Mouse (Mus musculus) lung, embryonic 16.5 days (tissue): ENCODE results near the gene Ccnjl. TPM values are rescaled to one million over a fixed set of nuclear protein-coding genes. Genes with fewer than 3 reads are reported as not detected.

ENCODE experiments used
- ATAC-seq: fragments of 200-750 bp; cut with Nextera tagmentation; 2 replicates; pipeline ENCODE4 v1.8.0; 2017; ENCODE audit warnings: low read depth, mild to moderate bottlenecking, moderate library complexity
- H3K27ac ChIP-seq: fragments of 300-500 bp; sonication (generic); 2 replicates; pipeline ENCODE4 v1.5.1; 2014; ENCODE audit warnings: mild to moderate bottlenecking, control low read depth, low read length
- H3K27me3 ChIP-seq: fragments of 300-500 bp; sonication (generic); 2 replicates; pipeline ENCODE4 v1.6.1; 2014; ENCODE audit warnings: low read depth, low read length, mixed read lengths; ENCODE audit not compliant: control insufficient read depth, insufficient read depth
- H3K36me3 ChIP-seq: fragments of 300-500 bp; sonication (generic); 2 replicates; pipeline ENCODE4 v1.6.1; 2014; ENCODE audit warnings: low read length; ENCODE audit not compliant: control insufficient read depth, insufficient read depth
- H3K4me1 ChIP-seq: fragments of 300-500 bp; sonication (generic); replicated peaks from 2 replicates; pipeline ENCODE4 v1.6.1; 2014; ENCODE audit warnings: low read length, mixed read lengths; ENCODE audit not compliant: control insufficient read depth, insufficient read depth
- H3K4me2 ChIP-seq: fragments of 300-500 bp; sonication (generic); 2 replicates; pipeline ENCODE4 v1.6.1; 2014; ENCODE audit warnings: low read depth, low read length, control low read depth
- H3K4me3 ChIP-seq: fragments of 300-500 bp; sonication (generic); 2 replicates; pipeline ENCODE4 v1.5.1; 2014; ENCODE audit warnings: mild to moderate bottlenecking, low read length, control low read depth
- H3K9ac ChIP-seq: fragments of 300-500 bp; sonication (generic); 2 replicates; pipeline ENCODE4 v1.6.1; 2014; ENCODE audit warnings: low read length, control low read depth
- H3K9me3 ChIP-seq: fragments of 300-500 bp; sonication (generic); 2 replicates; pipeline ENCODE4 v1.6.1; 2016; ENCODE audit warnings: low read length; ENCODE audit not compliant: control insufficient read depth
- WGBS: fragments of 180-500 bp; shearing (Covaris S2); extraction: QIAGEN DNeasy Blood & Tissue Kit; methylation state at CpG from one replicate; pipeline ENCODE4 v1.1.7; 2014; 5-methylcytosine and 5-hydroxymethylcytosine counted together
- polyA plus RNA-seq: library from polyadenylated mRNA; unstranded; fragments of >200 nt; fragmentation: Nextera tagmentation; extraction: Ambion mirVana; gene quantifications from 2 replicates; pipeline ENCODE4 v1.2.1, GENCODE M21; 2015

The Ccnjl gene
- polyA plus RNA-seq, 1 experiment from 2014 or later: 20.0 TPM

DNA sequence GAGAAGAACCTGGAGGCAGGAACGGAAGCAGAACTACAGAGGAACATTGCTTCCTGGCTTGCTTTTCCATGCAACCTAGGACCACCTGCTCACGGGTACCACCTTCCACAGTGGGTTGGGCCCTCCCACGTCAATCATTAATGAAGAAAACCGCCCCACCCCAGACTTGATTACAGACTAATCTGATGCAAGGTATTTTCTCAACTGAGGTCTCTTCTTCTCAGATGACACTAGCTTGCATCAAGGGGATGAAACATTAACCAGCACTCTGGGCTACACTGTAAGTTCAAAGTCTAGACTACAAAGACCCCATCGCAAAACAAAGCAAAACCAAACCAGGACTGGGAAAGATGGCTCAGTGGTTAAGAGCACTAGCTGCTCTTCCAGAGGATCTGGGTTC is 93.2 kb downstream of the Ccnjl start:
- Histone ChIP-seq H3K27ac (no peak overlapping the region), H3K9ac (no peak overlapping the region), H3K4me2 (no peak overlapping the region), H3K36me3 (no peaks in the 10 kb centered on the region), H3K4me3 (no peak overlapping the region), H3K9me3 (no peaks in the 10 kb centered on the region), H3K27me3 (no peaks in the 10 kb centered on the region), H3K4me1 (peaks cover 17% of the 10 kb centered on the region)
- no peak for ATAC-seq
- WGBS: 63% methylated on average over 5 of the region's 5 CpGs

DNA sequence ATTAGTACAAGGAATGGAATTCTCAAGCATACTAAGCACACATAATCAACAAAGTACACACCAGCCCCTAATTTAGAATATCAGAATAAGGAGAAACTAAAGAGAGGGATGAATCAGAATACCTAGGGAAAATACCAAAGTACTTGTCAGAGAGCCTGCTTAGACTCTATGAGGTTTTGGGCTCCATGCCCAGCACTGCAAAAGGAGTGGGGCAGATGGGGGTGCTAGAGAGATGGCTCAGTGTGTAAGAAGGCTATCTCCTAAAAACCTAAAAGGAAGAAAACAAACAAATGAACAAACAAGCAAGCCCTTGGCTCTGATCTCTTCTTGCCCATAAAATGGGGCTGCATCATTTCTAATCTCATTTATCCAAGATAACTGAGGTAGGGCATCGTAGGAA is 95.8 kb downstream of the Ccnjl start:
- H3K4me3 ChIP-seq: no peak overlapping the region
- no peak for ATAC-seq
- no peaks in the 10 kb centered on the region for H3K9me3 ChIP-seq
- H3K9ac ChIP-seq: no peak overlapping the region
- 91% methylated on average over 1 of the region's 1 CpGs for WGBS
- H3K4me1 ChIP-seq: peaks cover 8% of the 10 kb centered on the region
- no peak overlapping the region for H3K27ac ChIP-seq
- H3K4me2 ChIP-seq: no peak overlapping the region
- no peaks in the 10 kb centered on the region for H3K36me3 ChIP-seq
- H3K27me3 ChIP-seq: no peaks in the 10 kb centered on the region

DNA sequence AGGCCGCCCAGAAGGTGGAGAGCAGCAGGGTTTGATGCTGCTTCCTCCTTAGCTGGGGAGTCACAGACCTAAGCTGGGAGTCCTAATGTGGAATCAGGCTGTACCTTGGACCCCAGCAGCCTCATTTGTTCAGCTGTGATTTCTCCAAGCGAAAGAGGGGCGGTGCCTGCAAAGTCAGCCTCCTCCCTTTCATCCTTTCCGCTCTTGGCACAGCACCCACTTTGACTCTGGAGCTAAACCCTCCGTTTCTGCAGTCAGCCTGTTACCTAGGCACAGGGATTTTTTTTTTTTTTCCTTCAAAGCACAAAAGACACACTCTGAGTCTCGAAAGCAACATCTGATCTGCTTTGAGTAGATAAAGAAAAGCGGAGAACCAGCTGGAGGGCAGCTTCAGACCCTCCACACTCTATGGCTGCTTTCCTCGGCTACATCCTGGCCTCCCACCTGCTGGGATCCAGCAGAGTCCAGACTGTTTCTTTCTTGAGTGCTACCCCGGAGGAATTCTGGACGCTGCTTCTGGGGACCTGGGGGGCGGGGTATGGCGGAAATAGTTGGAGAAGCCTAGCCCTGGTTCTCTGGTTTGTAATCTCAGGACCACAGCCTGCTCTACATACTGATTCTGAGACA is 97.8 kb downstream of the Ccnjl start:
- Histone ChIP-seq H3K9ac (peak overlapping the region; percentile 17), H3K4me2 (peak overlapping the region; percentile 31), H3K4me1 (peaks cover 8% of the 10 kb centered on the region), H3K36me3 (no peaks in the 10 kb centered on the region), H3K9me3 (no peaks in the 10 kb centered on the region), H3K4me3 (peak overlapping the region; percentile 2), H3K27ac (no peak overlapping the region), H3K27me3 (no peaks in the 10 kb centered on the region)
- 15% methylated on average over 12 of the region's 12 CpGs for WGBS
- peak; percentile 59 for ATAC-seq

DNA sequence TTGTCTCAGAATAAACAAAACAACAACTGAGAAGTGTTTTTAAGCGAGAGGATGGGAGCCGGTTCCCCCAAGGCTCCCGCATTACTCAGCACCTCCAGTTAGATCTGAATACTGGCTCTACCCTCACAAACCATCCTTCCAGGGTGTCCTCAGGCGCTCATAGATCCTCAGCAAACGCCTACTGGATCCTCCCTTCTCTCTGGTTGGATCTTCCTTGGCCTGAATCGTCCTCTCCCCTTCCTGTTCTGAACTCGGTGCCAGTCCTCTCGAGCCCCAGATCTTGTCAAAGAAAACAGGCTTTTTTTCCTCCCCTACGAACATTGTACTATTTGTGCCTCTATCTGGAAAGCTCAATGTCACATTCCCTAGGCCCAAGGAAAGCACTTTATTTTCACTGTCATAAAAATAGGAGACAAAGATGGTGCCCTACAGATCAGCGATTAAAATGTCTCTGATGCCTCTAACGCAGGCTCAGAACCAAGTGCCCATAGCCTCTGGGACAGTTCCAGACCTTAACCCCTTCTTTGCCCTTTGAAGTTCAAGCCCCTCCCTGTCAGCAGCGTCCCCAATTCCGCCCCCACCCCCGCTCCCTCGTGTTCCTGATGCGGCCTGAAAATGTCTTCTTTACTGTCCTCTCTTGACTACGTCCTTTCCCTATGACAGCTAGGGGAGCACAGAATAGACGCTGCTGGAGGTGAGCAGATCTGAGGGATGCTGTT is 98.5 kb downstream of the Ccnjl start:
- H3K27ac ChIP-seq: no peak overlapping the region
- H3K4me1 ChIP-seq: peaks cover 8% of the 10 kb centered on the region
- 32% methylated on average over 18 of the region's 18 CpGs for WGBS
- H3K9me3 ChIP-seq: no peaks in the 10 kb centered on the region
- H3K36me3 ChIP-seq: no peaks in the 10 kb centered on the region
- ATAC-seq: no peak
- no peaks in the 10 kb centered on the region for H3K27me3 ChIP-seq
- no peak overlapping the region; the same call in 1 of the 2 replicates for H3K4me3 ChIP-seq
- 0 out of 2 replicates have a peak overlapping the region, but pooled peaks have one; percentile 11 for H3K9ac ChIP-seq
- peak overlapping the region; percentile 31 for H3K4me2 ChIP-seq

DNA sequence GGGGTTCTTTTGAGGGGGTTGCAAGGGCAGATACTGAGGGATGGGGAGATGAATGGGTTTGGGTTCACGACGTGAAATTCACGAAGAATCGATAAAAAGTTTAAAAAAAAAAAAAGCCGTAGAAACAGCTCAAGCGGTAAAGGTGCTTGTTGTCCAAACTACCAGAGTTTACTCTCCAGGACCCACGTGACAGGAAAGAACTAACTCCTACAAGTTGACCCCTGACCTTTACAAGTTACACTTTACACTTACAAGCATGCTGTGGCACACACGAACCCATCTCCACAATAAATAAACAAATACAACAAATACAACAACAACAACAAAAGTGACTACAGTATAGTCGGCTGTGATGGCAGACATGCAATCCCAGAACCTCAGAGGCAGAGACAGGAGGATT is 103.1 kb downstream of the Ccnjl start:
- no peaks in the 10 kb centered on the region for H3K27me3 ChIP-seq
- H3K4me3 ChIP-seq: no peak overlapping the region
- H3K36me3 ChIP-seq: no peaks in the 10 kb centered on the region
- no peaks in the 10 kb centered on the region for H3K9me3 ChIP-seq
- no peak overlapping the region for H3K4me2 ChIP-seq
- ATAC-seq: no peak
- no peak overlapping the region for H3K27ac ChIP-seq
- WGBS: 77% methylated on average over 9 of the region's 9 CpGs
- peaks cover 12% of the 10 kb centered on the region for H3K4me1 ChIP-seq
- no peak overlapping the region for H3K9ac ChIP-seq

DNA sequence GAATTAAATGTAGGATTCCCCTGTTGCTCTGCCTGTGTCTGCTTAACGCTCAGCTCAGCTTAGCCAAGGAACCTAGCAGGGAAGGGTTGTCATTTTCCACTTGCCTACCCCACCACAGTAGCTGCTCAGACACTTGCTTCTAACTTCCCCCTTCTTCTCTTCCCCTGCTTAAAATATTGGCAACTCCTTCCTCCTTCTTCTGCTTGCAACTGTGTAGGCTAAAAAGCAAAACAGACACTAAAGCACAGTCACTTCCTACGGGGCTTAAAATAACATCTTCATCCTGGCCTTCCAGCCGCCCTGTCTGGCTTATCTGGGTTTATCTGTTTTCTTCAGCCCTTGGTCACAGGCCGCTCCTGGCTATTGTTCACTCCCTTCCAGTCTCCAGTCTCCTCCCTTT is 104.0 kb downstream of the Ccnjl start:
- no peaks in the 10 kb centered on the region for H3K27me3 ChIP-seq

DNA sequence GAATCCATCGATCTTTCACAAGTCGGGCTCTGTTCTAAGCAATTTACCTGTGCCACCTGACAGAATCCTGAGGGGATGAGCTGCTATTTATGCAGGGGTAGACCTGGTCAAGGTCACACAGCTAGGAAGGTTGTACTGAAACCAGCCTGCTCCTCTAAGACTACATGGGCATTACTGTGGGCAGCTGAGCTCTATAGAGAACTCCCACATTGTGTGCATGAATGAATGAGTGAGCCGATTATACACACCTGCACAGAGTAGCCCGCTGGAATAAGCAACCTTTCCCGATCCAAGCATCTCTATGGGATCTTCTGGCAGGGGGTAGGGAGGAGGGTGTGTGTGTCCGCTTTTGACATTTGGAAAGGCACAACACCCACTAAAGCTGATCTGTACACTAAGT is 104.6 kb downstream of the Ccnjl start:
- no peak for ATAC-seq
- no peaks in the 10 kb centered on the region for H3K36me3 ChIP-seq
- no peak overlapping the region for H3K4me2 ChIP-seq
- H3K9me3 ChIP-seq: no peaks in the 10 kb centered on the region
- H3K27me3 ChIP-seq: no peaks in the 10 kb centered on the region
- WGBS: 66% methylated on average over 6 of the region's 6 CpGs
- peaks cover 8% of the 10 kb centered on the region for H3K4me1 ChIP-seq
- H3K27ac ChIP-seq: no peak overlapping the region
- H3K4me3 ChIP-seq: no peak overlapping the region
- no peak overlapping the region for H3K9ac ChIP-seq

More for the DNA sequence above, 104.0 kb downstream of the Ccnjl start:
- 28% methylated on average over 4 of the region's 4 CpGs for WGBS
- H3K4me1 ChIP-seq: peaks cover 8% of the 10 kb centered on the region
- no peak overlapping the region for H3K27ac ChIP-seq
- no peak overlapping the region for H3K4me2 ChIP-seq
- H3K9me3 ChIP-seq: no peaks in the 10 kb centered on the region
- no peak overlapping the region for H3K4me3 ChIP-seq
- H3K36me3 ChIP-seq: no peaks in the 10 kb centered on the region
- ATAC-seq: no peak
- no peak overlapping the region for H3K9ac ChIP-seq

DNA sequence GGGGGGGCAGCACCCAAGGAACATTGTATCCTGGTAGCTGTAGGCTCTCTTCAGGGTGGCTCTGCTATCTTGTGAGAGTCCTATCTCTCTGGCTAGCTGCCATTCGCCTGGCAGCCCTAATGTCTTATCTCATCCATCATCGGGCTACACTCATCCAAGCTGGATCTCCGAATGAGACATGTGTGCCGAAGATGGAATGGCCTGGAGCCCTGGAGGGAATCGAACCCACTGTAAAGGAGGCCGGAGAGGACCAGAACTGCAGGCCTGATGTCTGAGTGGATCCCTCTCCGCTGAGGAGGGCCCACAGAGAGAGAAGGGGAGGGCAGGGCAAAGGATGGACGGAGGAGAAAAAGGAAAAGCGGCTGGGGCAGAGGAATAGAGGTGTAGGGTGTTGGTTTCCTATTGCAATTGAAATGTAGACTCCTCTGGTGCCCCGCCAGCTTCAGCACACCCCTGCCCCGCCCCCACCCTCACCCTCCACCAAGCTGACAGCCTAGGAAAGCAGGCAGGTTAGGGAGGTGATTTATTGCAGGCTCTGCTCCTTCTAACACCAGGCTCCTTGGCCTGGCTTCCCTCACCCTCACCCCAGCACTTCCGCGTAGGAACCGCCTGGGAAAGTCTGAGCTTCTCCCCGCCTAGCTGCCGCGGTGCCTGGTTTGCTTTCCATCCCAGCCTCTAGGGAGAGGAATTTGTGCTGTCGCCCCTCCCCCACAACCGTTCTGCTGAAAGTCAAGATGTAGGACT is 105.2 kb downstream of the Ccnjl start:
- no peaks in the 10 kb centered on the region for H3K36me3 ChIP-seq
- peak; percentile 87 for ATAC-seq
- no peaks in the 10 kb centered on the region for H3K9me3 ChIP-seq
- WGBS: 17% methylated on average over 19 of the region's 19 CpGs
- H3K27me3 ChIP-seq: no peaks in the 10 kb centered on the region
- H3K4me2 ChIP-seq: peak overlapping the region; percentile 48
- peak overlapping the region; percentile 65 for H3K27ac ChIP-seq
- no peak overlapping the region for H3K4me3 ChIP-seq
- peak overlapping the region; percentile 53; the same call in 1 of the 2 replicates for H3K9ac ChIP-seq
- H3K4me1 ChIP-seq: peaks cover 8% of the 10 kb centered on the region
